Mouse (Mus musculus): ENCODE data around the gene Brk1. TPM values are rescaled to one million over a fixed set of nuclear protein-coding genes. Genes with fewer than 3 reads are reported as not detected.
A peak's percentile ranks its signal among the peaks of the same experiment; 100 is the strongest.

The Brk1 gene
- polyA plus RNA-seq, 1 experiment from 2014 or later: 200 TPM

DNA sequence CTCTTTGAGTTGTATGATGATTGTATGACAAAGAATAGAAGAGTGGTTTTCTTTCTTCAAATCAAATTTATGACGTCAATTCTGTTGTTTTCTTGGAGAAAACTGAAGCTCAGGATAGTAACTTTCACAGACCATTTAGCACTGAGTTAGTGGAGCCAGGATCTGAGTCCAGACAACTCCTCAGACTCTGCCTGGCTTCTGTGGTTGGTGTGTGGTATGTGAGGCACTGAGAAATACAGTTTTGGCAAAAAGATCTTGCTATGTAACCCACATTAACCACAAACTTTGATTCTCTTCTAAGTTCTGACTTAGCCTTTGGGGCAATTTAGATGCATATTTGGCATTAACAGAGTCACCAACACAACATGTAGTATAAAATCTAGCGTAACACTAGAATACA is 11.9 kb upstream of the Brk1 start:
- ATAC-seq (replicated peaks; ENCODE audit: low FRiP score) (no peak), DNase-seq (ENCODE audit: low spot score) (no peak)
- H3K4me3 ChIP-seq (ENCODE audit: low read depth, low read length): no peak overlapping the region
- 87% methylated on average over 2 of the region's 2 CpGs for WGBS
- no peak overlapping the region for H3K4me2 ChIP-seq (ENCODE audit: low read depth, low read length, severe bottlenecking)
- H3K4me1 ChIP-seq (replicated peaks; ENCODE audit: control insufficient read depth, insufficient read depth, low read length): no peaks in the 10 kb centered on the region
- H3K27ac ChIP-seq (ENCODE audit: low read depth, low read length): no peak overlapping the region
- H3K27me3 ChIP-seq (ENCODE audit: control insufficient read depth, insufficient read depth, low read length): no peaks in the 10 kb centered on the region
- no peak overlapping the region for H3K9ac ChIP-seq (ENCODE audit: low read length)
- H3K36me3 ChIP-seq (ENCODE audit: control insufficient read depth, insufficient read depth, low read length): no peaks in the 10 kb centered on the region
- no peaks in the 10 kb centered on the region for H3K9me3 ChIP-seq (ENCODE audit: control insufficient read depth, low read length)

DNA sequence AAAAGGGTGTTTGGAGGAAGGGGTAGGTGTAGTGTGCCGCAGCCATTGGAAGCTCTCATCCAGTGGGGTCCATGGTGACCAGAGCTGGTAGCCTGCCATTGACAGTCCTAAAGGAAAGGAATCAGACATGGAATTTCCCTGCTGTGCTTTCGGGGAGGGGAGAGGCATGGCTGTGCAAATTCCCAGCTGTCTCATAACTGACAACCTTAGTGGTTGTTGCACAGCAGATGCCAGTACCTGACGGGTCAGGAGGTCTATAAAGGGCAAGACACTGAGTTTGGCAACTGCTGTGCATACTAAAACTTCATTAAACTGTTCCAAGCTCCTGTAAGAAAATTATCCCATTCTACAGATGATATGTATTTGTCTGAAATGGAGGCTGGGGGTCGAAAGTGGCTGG is 6.6 kb upstream of the Brk1 start:
- ATAC-seq (replicated peaks; ENCODE audit: low FRiP score): no peak
- WGBS: 93% methylated on average over 4 of the region's 4 CpGs
- no peak overlapping the region for H3K4me2 ChIP-seq (ENCODE audit: low read depth, low read length, severe bottlenecking)
- H3K27ac ChIP-seq (ENCODE audit: low read depth, low read length): no peak overlapping the region
- no peaks in the 10 kb centered on the region for H3K27me3 ChIP-seq (ENCODE audit: control insufficient read depth, insufficient read depth, low read length)
- no peaks in the 10 kb centered on the region for H3K36me3 ChIP-seq (ENCODE audit: control insufficient read depth, insufficient read depth, low read length)
- H3K9ac ChIP-seq (ENCODE audit: low read length): no peak overlapping the region
- peaks cover 5% of the 10 kb centered on the region; the same call in 1 of the 2 replicates for H3K4me1 ChIP-seq (replicated peaks; ENCODE audit: control insufficient read depth, insufficient read depth, low read length)
- no peaks in the 10 kb centered on the region for H3K9me3 ChIP-seq (ENCODE audit: control insufficient read depth, low read length)
- no peak overlapping the region for H3K4me3 ChIP-seq (ENCODE audit: low read depth, low read length)
- DNase-seq (ENCODE audit: low spot score): no peak

DNA sequence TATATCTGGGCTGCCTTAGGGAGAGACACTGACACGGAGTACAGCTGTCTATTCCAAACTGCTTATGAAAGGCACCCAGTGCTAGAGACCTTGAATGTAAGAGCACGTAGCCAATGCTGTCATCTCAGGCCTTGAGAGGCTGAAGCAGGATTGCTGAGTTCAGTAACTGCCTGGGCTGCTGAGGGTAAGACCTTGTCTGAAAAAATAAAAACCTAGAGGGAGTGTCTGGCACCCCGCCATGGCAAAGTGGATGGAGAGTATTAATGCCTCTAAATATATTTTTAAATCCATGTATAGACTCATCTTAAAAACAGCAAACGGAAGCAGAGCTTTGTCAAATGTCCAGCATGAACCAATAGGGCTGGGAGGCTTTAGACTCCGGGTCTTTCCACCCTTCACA is 4.7 kb upstream of the Brk1 start:
- ATAC-seq (replicated peaks; ENCODE audit: low FRiP score): no peak
- no peaks in the 10 kb centered on the region for H3K27me3 ChIP-seq (ENCODE audit: control insufficient read depth, insufficient read depth, low read length)
- DNase-seq (ENCODE audit: low spot score): no peak
- H3K4me1 ChIP-seq (replicated peaks; ENCODE audit: control insufficient read depth, insufficient read depth, low read length): peaks cover 5% of the 10 kb centered on the region; the same call in 1 of the 2 replicates
- H3K4me3 ChIP-seq (ENCODE audit: low read depth, low read length): no peak overlapping the region
- no peak overlapping the region for H3K4me2 ChIP-seq (ENCODE audit: low read depth, low read length, severe bottlenecking)
- H3K36me3 ChIP-seq (ENCODE audit: control insufficient read depth, insufficient read depth, low read length): no peaks in the 10 kb centered on the region
- WGBS: 81% methylated on average over 5 of the region's 5 CpGs
- H3K9me3 ChIP-seq (ENCODE audit: control insufficient read depth, low read length): no peaks in the 10 kb centered on the region
- H3K9ac ChIP-seq (ENCODE audit: low read length): no peak overlapping the region
- H3K27ac ChIP-seq (ENCODE audit: low read depth, low read length): no peak overlapping the region

DNA sequence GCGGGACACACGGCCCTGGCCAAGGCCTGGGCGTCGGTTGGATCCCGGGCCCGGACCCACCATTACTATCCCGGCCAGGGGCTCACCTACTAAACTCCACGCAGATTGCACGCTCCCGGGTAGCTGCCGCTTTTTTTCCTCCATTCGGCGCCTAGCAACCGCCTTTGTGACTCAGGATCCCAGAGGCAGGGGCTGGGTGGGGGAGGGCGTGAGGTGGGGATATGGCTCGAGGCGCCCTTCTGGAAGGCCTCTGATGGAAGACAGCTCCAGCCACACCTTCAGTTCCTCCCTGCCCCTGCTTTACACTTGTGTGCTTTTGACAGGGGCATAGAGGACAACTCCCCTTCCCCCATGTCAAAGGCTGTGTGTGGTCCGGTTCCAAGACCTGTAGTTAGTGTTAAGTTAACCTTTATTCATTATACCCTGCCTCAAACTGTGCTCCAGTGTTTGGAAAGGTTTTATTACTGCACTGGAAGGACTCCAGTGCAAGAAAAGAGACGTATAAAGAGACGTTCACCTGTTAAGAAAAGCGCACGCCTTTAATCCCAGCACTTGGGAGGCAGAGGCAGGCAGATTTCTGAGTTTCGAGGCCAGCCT is 3.9 kb upstream of the Brk1 start, which contains the start of gene Fancd2os:
Gene Fancd2os (minus strand): TSS at position 173 of the 597 bp plus-strand sequence.
- no peak for ATAC-seq (replicated peaks; ENCODE audit: low FRiP score)
- Histone ChIP-seq H3K4me3 (ENCODE audit: low read depth, low read length) (no peak within 1 kb of the TSS), H3K9ac (ENCODE audit: low read length) (peak within 1 kb of the TSS; percentile 41), H3K27ac (ENCODE audit: low read depth, low read length) (no peak within 1 kb of the TSS), H3K36me3 (ENCODE audit: control insufficient read depth, insufficient read depth, low read length) (no peaks in the 10 kb centered on the region), H3K27me3 (ENCODE audit: control insufficient read depth, insufficient read depth, low read length) (no peaks in the 10 kb centered on the region), H3K4me1 (replicated peaks; ENCODE audit: control insufficient read depth, insufficient read depth, low read length) (peaks cover 5% of the 10 kb centered on the region; the same call in 1 of the 2 replicates), H3K9me3 (ENCODE audit: control insufficient read depth, low read length) (no peaks in the 10 kb centered on the region), H3K4me2 (ENCODE audit: low read depth, low read length, severe bottlenecking) (peak within 1 kb of the TSS; percentile 21; the same call in 1 of the 2 replicates)
- peak; percentile 63 for DNase-seq (ENCODE audit: low spot score)
- 48% methylated on average over 23 of the region's 23 CpGs for WGBS

DNA sequence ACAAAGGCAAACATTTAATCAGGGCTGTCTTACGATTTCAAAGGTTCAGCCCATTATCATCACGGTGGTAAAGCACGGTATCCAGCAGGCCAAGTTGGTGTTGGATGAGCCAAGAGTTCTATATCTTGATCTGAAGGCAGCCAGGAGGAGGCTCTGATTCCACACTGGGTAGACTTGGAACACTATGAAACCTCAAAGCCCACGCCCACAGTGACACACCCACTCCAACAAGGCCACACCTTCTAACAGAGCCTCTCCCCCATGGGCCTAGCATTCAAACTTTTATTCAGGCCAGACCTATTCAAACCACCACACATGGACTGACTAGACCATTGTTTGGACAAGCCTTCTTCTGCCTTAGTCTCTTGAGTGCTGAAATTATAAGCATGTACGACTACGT is 1.8 kb upstream of the Brk1 start:
- Histone ChIP-seq H3K9ac (ENCODE audit: low read length) (no peak overlapping the region), H3K4me1 (replicated peaks; ENCODE audit: control insufficient read depth, insufficient read depth, low read length) (peaks cover 13% of the 10 kb centered on the region; the same call in 1 of the 2 replicates), H3K4me2 (ENCODE audit: low read depth, low read length, severe bottlenecking) (no peak overlapping the region), H3K9me3 (ENCODE audit: control insufficient read depth, low read length) (no peaks in the 10 kb centered on the region), H3K27me3 (ENCODE audit: control insufficient read depth, insufficient read depth, low read length) (no peaks in the 10 kb centered on the region), H3K4me3 (ENCODE audit: low read depth, low read length) (no peak overlapping the region), H3K36me3 (ENCODE audit: control insufficient read depth, insufficient read depth, low read length) (no peaks in the 10 kb centered on the region), H3K27ac (ENCODE audit: low read depth, low read length) (no peak overlapping the region)
- WGBS: 94% methylated on average over 6 of the region's 6 CpGs
- DNase-seq (ENCODE audit: low spot score): no peak
- no peak for ATAC-seq (replicated peaks; ENCODE audit: low FRiP score)

DNA sequence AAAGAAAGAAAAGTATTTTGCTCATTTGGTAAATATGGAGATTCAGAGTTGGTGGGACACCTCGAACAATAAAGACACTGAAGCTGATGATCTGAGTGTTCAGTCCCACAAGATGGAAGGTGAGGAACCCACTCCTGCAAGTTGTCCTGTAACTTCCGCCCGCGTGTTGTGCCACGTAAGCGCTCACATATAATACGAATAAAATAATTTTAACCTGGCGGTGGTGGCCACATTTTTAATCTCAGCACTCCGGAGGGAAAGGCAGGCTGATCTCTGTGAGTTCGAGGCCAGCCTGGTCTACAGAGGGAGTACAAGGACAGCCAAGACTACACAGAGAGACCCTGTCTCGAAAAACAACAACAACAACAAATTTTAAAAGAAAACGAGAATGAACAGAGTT is 579 bp upstream of the Brk1 start:
- Histone ChIP-seq H3K27ac (ENCODE audit: low read depth, low read length) (no peak overlapping the region; the same call in 1 of the 2 replicates), H3K9ac (ENCODE audit: low read length) (peak overlapping the region; percentile 93; the same call in 1 of the 2 replicates), H3K36me3 (ENCODE audit: control insufficient read depth, insufficient read depth, low read length) (no peaks in the 10 kb centered on the region), H3K9me3 (ENCODE audit: control insufficient read depth, low read length) (no peaks in the 10 kb centered on the region), H3K27me3 (ENCODE audit: control insufficient read depth, insufficient read depth, low read length) (no peaks in the 10 kb centered on the region), H3K4me1 (replicated peaks; ENCODE audit: control insufficient read depth, insufficient read depth, low read length) (peaks cover 13% of the 10 kb centered on the region; the same call in 1 of the 2 replicates), H3K4me3 (ENCODE audit: low read depth, low read length) (peak overlapping the region; percentile 94), H3K4me2 (ENCODE audit: low read depth, low read length, severe bottlenecking) (peak overlapping the region; percentile 86)
- DNase-seq (ENCODE audit: low spot score): no peak
- 50% methylated on average over 12 of the region's 12 CpGs for WGBS
- 0 out of 2 replicates have a peak, but pooled peaks have one; percentile 6 for ATAC-seq (replicated peaks; ENCODE audit: low FRiP score)

DNA sequence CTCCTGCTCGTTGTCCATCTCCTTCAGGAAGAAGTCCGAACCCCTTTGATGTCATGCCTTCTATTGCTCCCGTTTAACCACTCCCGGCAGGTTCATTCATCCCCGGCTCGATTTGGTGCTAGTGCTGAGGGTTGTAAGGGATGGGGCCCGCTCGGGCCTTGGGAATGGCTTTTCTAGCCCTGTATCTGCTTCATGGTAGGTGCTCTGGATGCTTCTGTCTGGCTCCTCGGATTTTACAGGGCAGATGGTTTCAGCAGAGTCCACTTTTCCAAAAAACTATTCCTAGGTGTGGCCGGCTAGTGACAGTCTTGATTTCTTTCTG is 613 bp downstream of the Brk1 start:
- H3K27ac ChIP-seq (ENCODE audit: low read depth, low read length): peak overlapping the region; percentile 50; the same call in 1 of the 2 replicates
- DNase-seq (ENCODE audit: low spot score) (no peak), ATAC-seq (replicated peaks; ENCODE audit: low FRiP score) (peak; percentile 28; the same call in 1 of the 2 replicates)
- no peaks in the 10 kb centered on the region for H3K27me3 ChIP-seq (ENCODE audit: control insufficient read depth, insufficient read depth, low read length)
- peak overlapping the region; percentile 94 for H3K4me3 ChIP-seq (ENCODE audit: low read depth, low read length)
- peak overlapping the region; percentile 93 for H3K9ac ChIP-seq (ENCODE audit: low read length)
- WGBS: 6% methylated on average over 10 of the region's 10 CpGs
- H3K9me3 ChIP-seq (ENCODE audit: control insufficient read depth, low read length): no peaks in the 10 kb centered on the region
- H3K36me3 ChIP-seq (ENCODE audit: control insufficient read depth, insufficient read depth, low read length): no peaks in the 10 kb centered on the region
- peaks cover 13% of the 10 kb centered on the region; the same call in 1 of the 2 replicates for H3K4me1 ChIP-seq (replicated peaks; ENCODE audit: control insufficient read depth, insufficient read depth, low read length)
- peak overlapping the region; percentile 86 for H3K4me2 ChIP-seq (ENCODE audit: low read depth, low read length, severe bottlenecking)

DNA sequence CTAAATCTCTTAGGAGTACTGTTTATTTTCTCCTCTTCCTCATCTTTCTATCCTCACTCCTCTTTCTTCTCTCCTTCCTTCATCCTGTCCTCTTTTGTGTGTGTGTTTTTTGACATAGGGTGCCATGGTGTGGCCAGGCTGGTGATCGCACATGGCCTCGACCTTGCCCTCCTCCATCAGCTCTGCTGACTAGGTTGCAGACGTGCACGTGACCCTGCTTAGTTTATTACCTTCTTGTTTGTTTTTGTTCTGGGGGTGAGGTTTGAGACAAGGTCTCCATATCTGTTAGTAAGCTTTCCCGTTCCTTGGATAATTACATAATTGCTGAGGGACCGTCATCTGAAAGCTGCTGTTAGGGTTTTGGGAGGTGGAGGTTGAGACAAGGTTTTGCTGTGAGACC is 4.3 kb downstream of the Brk1 start:
- DNase-seq (ENCODE audit: low spot score): no peak
- no peaks in the 10 kb centered on the region for H3K27me3 ChIP-seq (ENCODE audit: control insufficient read depth, insufficient read depth, low read length)
- 85% methylated on average over 6 of the region's 6 CpGs for WGBS
- H3K4me2 ChIP-seq (ENCODE audit: low read depth, low read length, severe bottlenecking): no peak overlapping the region
- H3K9ac ChIP-seq (ENCODE audit: low read length): no peak overlapping the region
- peaks cover 8% of the 10 kb centered on the region; the same call in 1 of the 2 replicates for H3K4me1 ChIP-seq (replicated peaks; ENCODE audit: control insufficient read depth, insufficient read depth, low read length)
- ATAC-seq (replicated peaks; ENCODE audit: low FRiP score): no peak
- no peak overlapping the region for H3K27ac ChIP-seq (ENCODE audit: low read depth, low read length)
- peaks cover 3% of the 10 kb centered on the region; the same call in 1 of the 2 replicates for H3K36me3 ChIP-seq (ENCODE audit: control insufficient read depth, insufficient read depth, low read length)
- H3K4me3 ChIP-seq (ENCODE audit: low read depth, low read length): no peak overlapping the region
- H3K9me3 ChIP-seq (ENCODE audit: control insufficient read depth, low read length): no peaks in the 10 kb centered on the region; the same call in 1 of the 2 replicates

DNA sequence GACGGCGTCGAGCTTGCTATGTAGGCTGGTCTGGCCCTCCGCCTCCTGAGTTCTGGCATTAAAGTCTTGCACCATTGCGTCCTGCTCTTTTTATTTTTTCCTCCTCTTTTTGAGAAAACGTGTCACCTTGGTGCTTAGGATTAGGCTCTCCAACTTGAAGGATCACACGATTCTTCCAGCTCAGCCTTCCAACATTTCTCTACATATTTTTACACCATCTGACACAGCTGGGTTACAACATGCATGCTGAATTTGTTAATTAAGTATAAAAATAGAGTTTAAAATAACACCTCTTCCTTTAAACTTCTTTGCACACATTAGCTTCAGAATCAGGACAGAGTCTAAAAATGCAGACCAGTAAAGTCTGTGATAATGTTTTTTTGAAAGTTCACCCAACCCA is 4.7 kb downstream of the Brk1 start:
- no peak for ATAC-seq (replicated peaks; ENCODE audit: low FRiP score)
- peaks cover 8% of the 10 kb centered on the region; the same call in 1 of the 2 replicates for H3K4me1 ChIP-seq (replicated peaks; ENCODE audit: control insufficient read depth, insufficient read depth, low read length)
- WGBS: 96% methylated on average over 7 of the region's 7 CpGs
- H3K27me3 ChIP-seq (ENCODE audit: control insufficient read depth, insufficient read depth, low read length): no peaks in the 10 kb centered on the region
- H3K27ac ChIP-seq (ENCODE audit: low read depth, low read length): no peak overlapping the region
- no peak overlapping the region for H3K9ac ChIP-seq (ENCODE audit: low read length)
- H3K36me3 ChIP-seq (ENCODE audit: control insufficient read depth, insufficient read depth, low read length): peaks cover 3% of the 10 kb centered on the region; the same call in 1 of the 2 replicates
- no peaks in the 10 kb centered on the region; the same call in 1 of the 2 replicates for H3K9me3 ChIP-seq (ENCODE audit: control insufficient read depth, low read length)
- H3K4me3 ChIP-seq (ENCODE audit: low read depth, low read length): no peak overlapping the region
- no peak for DNase-seq (ENCODE audit: low spot score)
- H3K4me2 ChIP-seq (ENCODE audit: low read depth, low read length, severe bottlenecking): no peak overlapping the region
